Mouse (Mus musculus): ENCODE results near the gene Mtx1.

Gene Mtx1

GRCm38 (mm10) chr3:89213803-89214530, 12.9 kb downstream of the Mtx1 start:
- DNase-seq: peak; percentile 89

- no peak for DNase-seq
Observed at GRCm38 (mm10) chr3:89210731-89211130, 16.2 kb downstream of the Mtx1 start.

GRCm38 (mm10) chr3:89210162-89210561, 16.7 kb downstream of the Mtx1 start:
- DNase-seq: no peak

GRCm38 (mm10) chr3:89209731-89210130, 17.2 kb downstream of the Mtx1 start:
- DNase-seq: no peak

- no peak for DNase-seq
Observed at GRCm38 (mm10) chr3:89208736-89209135, 18.2 kb downstream of the Mtx1 start.

- no peak for DNase-seq
Observed at GRCm38 (mm10) chr3:89208075-89208657, 18.7 kb downstream of the Mtx1 start.

- no peak for DNase-seq
Observed at GRCm38 (mm10) chr3:89206695-89207094, 20.2 kb downstream of the Mtx1 start.

GRCm38 (mm10) chr3:89206079-89206478, 20.8 kb downstream of the Mtx1 start:
- DNase-seq: no peak

GRCm38 (mm10) chr3:89203142-89203514, 23.8 kb downstream of the Mtx1 start:
- no peak for DNase-seq

GRCm38 (mm10) chr3:89202253-89203141, 24.4 kb downstream of the Mtx1 start, which contains the start of gene Gba:
Gene Gba, plus strand, starts transcription at chr3:89202928.
- peak; percentile 88 for DNase-seq

- DNase-seq: no peak
Observed at GRCm38 (mm10) chr3:89199839-89200238, 27.0 kb downstream of the Mtx1 start.

GRCm38 (mm10) chr3:89195979-89196877, 30.7 kb downstream of the Mtx1 start:
- DNase-seq: peak; percentile 94

GRCm38 (mm10) chr3:89193853-89194252, 33.0 kb downstream of the Mtx1 start:
- peak; percentile 78 for DNase-seq

GRCm38 (mm10) chr3:89193351-89193750, 33.5 kb downstream of the Mtx1 start:
- DNase-seq: no peak

GRCm38 (mm10) chr3:89190436-89190835, 36.5 kb downstream of the Mtx1 start:
- DNase-seq: peak; percentile 62

- peak; percentile 75 for DNase-seq
Observed at GRCm38 (mm10) chr3:89188478-89188875, 38.4 kb downstream of the Mtx1 start.

GRCm38 (mm10) chr3:89187690-89188477, 39.0 kb downstream of the Mtx1 start:
- DNase-seq: peak; percentile 76

GRCm38 (mm10) chr3:89187197-89187596, 39.7 kb downstream of the Mtx1 start:
- peak; percentile 89 for DNase-seq

GRCm38 (mm10) chr3:89183959-89184315, 43.0 kb downstream of the Mtx1 start:
- DNase-seq: peak; percentile 31

- DNase-seq: peak; percentile 92
Observed at GRCm38 (mm10) chr3:89183058-89183958, 43.6 kb downstream of the Mtx1 start, which contains the start of gene Fam189b. Gene Fam189b, plus strand, starts transcription at chr3:89183143.
